Mouse (Mus musculus) forebrain, embryonic 15.5 days (tissue): ENCODE measurements at regions not wholly inside any gene's neighbourhood (a gene's known extent, or its start where the extent isn't known, plus 50 kb on each side); places are given as distances from the start of the nearest gene placed in this dataset.

ENCODE experiments used
- ATAC-seq: fragments of 200-750 bp; cut with Nextera tagmentation; replicated peaks from 2 replicates; pipeline ENCODE4 v1.8.0; 2017; ENCODE audit warnings: mild to moderate bottlenecking, moderate TSS enrichment, moderate library complexity
- H3K27ac ChIP-seq: fragments of 300-500 bp; sonication (generic); replicated peaks from 2 replicates; pipeline ENCODE4 v1.5.1; 2015; ENCODE audit warnings: mild to moderate bottlenecking, inconsistent platforms
- H3K27me3 ChIP-seq: fragments of 300-500 bp; sonication (generic); 2 replicates; pipeline ENCODE4 v1.6.1; 2015; ENCODE audit warnings: inconsistent platforms
- H3K36me3 ChIP-seq: fragments of 300-500 bp; sonication (generic); 2 replicates; pipeline ENCODE4 v1.6.1; 2015; ENCODE audit warnings: mild to moderate bottlenecking, inconsistent platforms
- H3K4me1 ChIP-seq: fragments of 300-500 bp; sonication (generic); 2 replicates; pipeline ENCODE4 v1.6.1; 2015; ENCODE audit warnings: inconsistent platforms
- H3K4me2 ChIP-seq: fragments of 300-500 bp; sonication (generic); replicated peaks from 2 replicates; pipeline ENCODE4 v1.6.1; 2015; ENCODE audit warnings: mild to moderate bottlenecking, inconsistent platforms
- H3K4me3 ChIP-seq: fragments of 300-500 bp; sonication (generic); 2 replicates; pipeline ENCODE4 v1.5.1; 2015; ENCODE audit warnings: mild to moderate bottlenecking, inconsistent platforms
- H3K9ac ChIP-seq: fragments of 300-500 bp; sonication (generic); replicated peaks from 2 replicates; pipeline ENCODE4 v1.6.1; 2015; ENCODE audit warnings: mild to moderate bottlenecking, inconsistent platforms
- H3K9me3 ChIP-seq: fragments of 300-500 bp; sonication (generic); 2 replicates; pipeline ENCODE4 v1.6.1; 2016; ENCODE audit warnings: inconsistent platforms
- WGBS: fragments of 180-500 bp; shearing (Covaris S2); methylation state at CpG from one replicate; pipeline ENCODE4 v1.1.7; 2015; ENCODE audit warnings: mixed read lengths; 5-methylcytosine and 5-hydroxymethylcytosine counted together

DNA sequence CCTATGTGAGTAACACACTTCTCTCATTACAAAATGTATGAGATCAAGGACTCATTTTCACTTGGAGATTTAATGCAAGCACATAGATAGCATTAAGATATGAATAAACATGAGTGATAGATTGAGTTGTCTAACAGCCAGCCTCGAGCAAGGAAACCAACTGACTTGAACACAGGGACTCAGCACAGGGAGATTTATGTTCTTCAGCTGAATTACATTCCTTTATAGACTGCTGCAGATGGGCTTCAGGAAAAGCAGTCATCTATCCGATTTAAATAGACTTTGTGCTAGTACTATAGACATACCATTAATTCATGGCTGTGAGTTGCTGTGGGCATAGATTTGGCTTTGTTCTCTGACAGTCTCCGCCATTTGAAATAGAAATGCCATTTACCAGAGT, 661.9 kb downstream of the Cenpc1 start:
- no peaks in the 10 kb centered on the region for H3K36me3 ChIP-seq

GRCm38 (mm10) chr5:85360427-85360826, 705.0 kb downstream of the Cenpc1 start:
- Histone ChIP-seq H3K27me3 (no peaks in the 10 kb centered on the region), H3K9ac (no peak overlapping the region), H3K4me2 (no peak overlapping the region), H3K4me3 (no peak overlapping the region), H3K36me3 (no peaks in the 10 kb centered on the region), H3K27ac (no peak overlapping the region), H3K4me1 (no peaks in the 10 kb centered on the region), H3K9me3 (no peaks in the 10 kb centered on the region)
- no peak for ATAC-seq

More for the DNA sequence above, 661.9 kb downstream of the Cenpc1 start:
- Histone ChIP-seq H3K4me3 (no peak overlapping the region), H3K9me3 (no peaks in the 10 kb centered on the region), H3K9ac (no peak overlapping the region), H3K27ac (no peak overlapping the region), H3K4me1 (no peaks in the 10 kb centered on the region), H3K4me2 (no peak overlapping the region), H3K27me3 (no peaks in the 10 kb centered on the region)
- no peak for ATAC-seq
- WGBS: 78% methylated on average over 3 of the region's 3 CpGs

- Histone ChIP-seq H3K27ac (peak overlapping the region; percentile 77), H3K27me3 (no peaks in the 10 kb centered on the region)
Measured at GRCm38 (mm10) chr5:85346762-85347161, 718.6 kb downstream of the Cenpc1 start.

GRCm38 (mm10) chr5:85346066-85346649, 719.2 kb downstream of the Cenpc1 start:
- peak overlapping the region; percentile 77 for H3K27ac ChIP-seq
- WGBS: 39% methylated on average over 7 of the region's 7 CpGs

More at GRCm38 (mm10) chr5:85346762-85347161, 718.6 kb downstream of the Cenpc1 start:
- no peak overlapping the region for H3K9ac ChIP-seq
- no peak overlapping the region for H3K4me3 ChIP-seq
- ATAC-seq: peak; percentile 96
- 27% methylated on average over 3 of the region's 3 CpGs for WGBS
- H3K9me3 ChIP-seq: no peaks in the 10 kb centered on the region
- no peaks in the 10 kb centered on the region for H3K36me3 ChIP-seq
- H3K4me1 ChIP-seq: peaks cover 11% of the 10 kb centered on the region
- H3K4me2 ChIP-seq: no peak overlapping the region

GRCm38 (mm10) chr5:85341383-85341782, 724.0 kb downstream of the Cenpc1 start:
- Histone ChIP-seq H3K4me2 (no peak overlapping the region), H3K27ac (no peak overlapping the region), H3K9ac (no peak overlapping the region), H3K36me3 (no peaks in the 10 kb centered on the region), H3K4me3 (no peak overlapping the region), H3K4me1 (peaks cover 18% of the 10 kb centered on the region), H3K27me3 (no peaks in the 10 kb centered on the region), H3K9me3 (no peaks in the 10 kb centered on the region)
- ATAC-seq: no peak
- 47% methylated on average over 4 of the region's 4 CpGs for WGBS

More at GRCm38 (mm10) chr5:85346066-85346649, 719.2 kb downstream of the Cenpc1 start:
- Histone ChIP-seq H3K4me3 (no peak overlapping the region), H3K4me2 (no peak overlapping the region), H3K9me3 (no peaks in the 10 kb centered on the region), H3K9ac (no peak overlapping the region), H3K36me3 (no peaks in the 10 kb centered on the region), H3K4me1 (peaks cover 11% of the 10 kb centered on the region), H3K27me3 (no peaks in the 10 kb centered on the region)
- peak; percentile 84 for ATAC-seq

DNA sequence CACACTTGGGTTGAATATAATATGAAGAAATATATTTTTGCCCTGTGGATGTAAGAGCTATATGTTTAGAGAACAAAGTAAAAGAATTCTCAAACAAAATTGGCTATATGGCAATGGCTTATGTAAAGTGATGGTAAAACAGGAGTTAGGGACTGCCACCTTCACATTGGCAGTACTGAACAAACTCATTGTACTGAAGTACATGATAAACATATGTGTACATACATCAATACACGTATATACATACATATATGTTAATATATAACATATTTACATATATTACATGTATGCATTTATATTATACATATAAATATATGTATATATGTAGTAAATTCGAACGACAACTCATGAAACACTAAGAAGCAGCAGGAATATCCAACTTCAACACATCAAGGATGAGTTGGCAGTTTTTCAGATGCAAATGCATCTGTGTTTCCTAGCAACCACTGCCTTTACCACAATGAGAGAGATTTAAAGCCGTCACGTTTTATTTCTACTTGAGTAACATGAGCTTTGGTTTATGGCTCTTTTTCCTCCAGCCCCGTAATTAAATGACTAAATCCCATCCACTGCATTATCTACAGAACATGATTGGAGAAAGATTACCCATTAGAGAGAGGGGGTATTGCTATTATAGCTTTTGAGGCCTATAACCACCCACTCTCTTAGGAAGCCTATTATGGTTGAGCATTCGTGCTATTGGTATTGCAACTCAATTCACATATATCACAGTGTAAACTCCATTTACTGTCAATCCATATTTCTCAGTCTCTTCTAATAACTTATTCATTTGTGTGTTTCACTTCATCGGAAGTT, 727.5 kb downstream of the Cenpc1 start:
- Histone ChIP-seq H3K4me3 (no peak overlapping the region), H3K4me1 (peaks cover 12% of the 10 kb centered on the region), H3K9ac (no peak overlapping the region), H3K27ac (peak overlapping the region; percentile 39; the same call in 1 of the 2 replicates), H3K36me3 (no peaks in the 10 kb centered on the region), H3K9me3 (no peaks in the 10 kb centered on the region), H3K4me2 (no peak overlapping the region), H3K27me3 (no peaks in the 10 kb centered on the region)
- WGBS: 26% methylated on average over 8 of the region's 8 CpGs
- peak; percentile 83 for ATAC-seq

DNA sequence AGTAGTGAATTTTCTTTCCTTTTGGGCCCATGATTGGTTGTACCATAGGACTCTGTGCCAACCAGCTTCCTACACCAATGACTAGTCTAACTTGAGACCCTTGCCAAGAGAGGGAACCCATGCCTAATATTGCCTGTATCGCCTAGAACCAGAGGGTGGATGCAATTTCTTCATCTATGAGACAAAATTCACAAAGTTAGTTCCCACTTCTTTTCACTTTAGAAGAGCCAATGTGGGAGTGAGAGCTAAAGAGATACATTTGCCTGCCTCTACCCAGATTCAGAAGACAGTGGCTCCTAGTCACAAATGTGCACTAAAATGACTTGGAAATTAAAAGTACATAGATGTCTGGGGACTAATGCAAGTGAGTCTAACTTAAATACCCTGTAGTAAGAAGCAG, 728.4 kb downstream of the Cenpc1 start:
- no peak overlapping the region for H3K4me3 ChIP-seq
- peaks cover 12% of the 10 kb centered on the region for H3K4me1 ChIP-seq
- ATAC-seq: no peak
- H3K9me3 ChIP-seq: no peaks in the 10 kb centered on the region
- H3K27me3 ChIP-seq: no peaks in the 10 kb centered on the region
- no peak overlapping the region for H3K9ac ChIP-seq
- H3K36me3 ChIP-seq: no peaks in the 10 kb centered on the region
- WGBS: 95% methylated on average over 1 of the region's 1 CpGs
- H3K27ac ChIP-seq: no peak overlapping the region
- no peak overlapping the region for H3K4me2 ChIP-seq
